Mouse (Mus musculus): ENCODE measurements around the gene Ncln. TPM values are rescaled to one million over a fixed set of nuclear protein-coding genes. Genes with fewer than 3 reads are reported as not detected.
A peak's percentile ranks its signal among the peaks of the same experiment; 100 is the strongest.

The Ncln gene
- polyA plus RNA-seq, 1 experiment from 2014 or later = 40.9 TPM

- no peaks in the 10 kb centered on the region for H3K36me3 ChIP-seq (ENCODE audit: control insufficient read depth, insufficient read depth, low read length)
- WGBS (ENCODE audit: insufficient replicate concordance) = 69% methylated on average over 3 of the region's 3 CpGs
- no peak overlapping the region for H3K9ac ChIP-seq (ENCODE audit: low read depth, low read length)
- no peaks in the 10 kb centered on the region for H3K27me3 ChIP-seq (ENCODE audit: control insufficient read depth, insufficient read depth, low read length)
- H3K9me3 ChIP-seq (replicated peaks; ENCODE audit: control insufficient read depth, low read length) = no peaks in the 10 kb centered on the region
- ATAC-seq (replicated peaks; ENCODE audit: insufficient number of reproducible peaks, low FRiP score, low TSS enrichment) = no peak
- no peak overlapping the region for H3K4me3 ChIP-seq (ENCODE audit: low read depth, low read length)
- H3K4me1 ChIP-seq (ENCODE audit: control insufficient read depth, insufficient read depth, low read length) = peaks cover 30% of the 10 kb centered on the region
- H3K4me2 ChIP-seq = no peak overlapping the region
- no peak overlapping the region for H3K27ac ChIP-seq (ENCODE audit: low read depth, low read length)
These were observed 42.3 kb upstream of the Ncln start for GRCm38 (mm10) chr10:81538321-81539048.

GRCm38 (mm10) chr10:81537429-81537828 lies 41.2 kb upstream of the Ncln start:
- no peaks in the 10 kb centered on the region for H3K27me3 ChIP-seq (ENCODE audit: control insufficient read depth, insufficient read depth, low read length)
- peaks cover 6% of the 10 kb centered on the region; the same call in 1 of the 2 replicates for H3K36me3 ChIP-seq (ENCODE audit: control insufficient read depth, insufficient read depth, low read length)
- no peak overlapping the region for H3K4me2 ChIP-seq
- WGBS (ENCODE audit: insufficient replicate concordance) = 97% methylated on average over 2 of the region's 2 CpGs
- no peaks in the 10 kb centered on the region for H3K9me3 ChIP-seq (replicated peaks; ENCODE audit: control insufficient read depth, low read length)
- H3K27ac ChIP-seq (ENCODE audit: low read depth, low read length) = no peak overlapping the region
- ATAC-seq (replicated peaks; ENCODE audit: insufficient number of reproducible peaks, low FRiP score, low TSS enrichment) = no peak
- H3K9ac ChIP-seq (ENCODE audit: low read depth, low read length) = no peak overlapping the region
- no peak overlapping the region for H3K4me3 ChIP-seq (ENCODE audit: low read depth, low read length)
- peaks cover 24% of the 10 kb centered on the region for H3K4me1 ChIP-seq (ENCODE audit: control insufficient read depth, insufficient read depth, low read length)

- no peak overlapping the region for H3K9ac ChIP-seq (ENCODE audit: low read depth, low read length)
- ATAC-seq (replicated peaks; ENCODE audit: insufficient number of reproducible peaks, low FRiP score, low TSS enrichment) = no peak
- H3K4me1 ChIP-seq (ENCODE audit: control insufficient read depth, insufficient read depth, low read length) = peaks cover 17% of the 10 kb centered on the region
- H3K9me3 ChIP-seq (replicated peaks; ENCODE audit: control insufficient read depth, low read length) = no peaks in the 10 kb centered on the region
- peaks cover 10% of the 10 kb centered on the region for H3K36me3 ChIP-seq (ENCODE audit: control insufficient read depth, insufficient read depth, low read length)
- no peak overlapping the region for H3K4me2 ChIP-seq
- H3K27ac ChIP-seq (ENCODE audit: low read depth, low read length) = no peak overlapping the region
- no peaks in the 10 kb centered on the region for H3K27me3 ChIP-seq (ENCODE audit: control insufficient read depth, insufficient read depth, low read length)
- H3K4me3 ChIP-seq (ENCODE audit: low read depth, low read length) = no peak overlapping the region
- 67% methylated on average over 6 of the region's 6 CpGs for WGBS (ENCODE audit: insufficient replicate concordance)
These were observed 40.5 kb upstream of the Ncln start for GRCm38 (mm10) chr10:81536734-81537133.

- H3K4me3 ChIP-seq (ENCODE audit: low read depth, low read length) = no peak overlapping the region
- ATAC-seq (replicated peaks; ENCODE audit: insufficient number of reproducible peaks, low FRiP score, low TSS enrichment) = no peak
- H3K4me2 ChIP-seq = no peak overlapping the region
- no peaks in the 10 kb centered on the region for H3K9me3 ChIP-seq (replicated peaks; ENCODE audit: control insufficient read depth, low read length)
- H3K4me1 ChIP-seq (ENCODE audit: control insufficient read depth, insufficient read depth, low read length) = peaks cover 11% of the 10 kb centered on the region
- H3K27ac ChIP-seq (ENCODE audit: low read depth, low read length) = no peak overlapping the region
- 60% methylated on average over 16 of the region's 16 CpGs for WGBS (ENCODE audit: insufficient replicate concordance)
- no peak overlapping the region for H3K9ac ChIP-seq (ENCODE audit: low read depth, low read length)
- no peaks in the 10 kb centered on the region for H3K27me3 ChIP-seq (ENCODE audit: control insufficient read depth, insufficient read depth, low read length)
- peaks cover 23% of the 10 kb centered on the region for H3K36me3 ChIP-seq (ENCODE audit: control insufficient read depth, insufficient read depth, low read length)
These were observed 38.6 kb upstream of the Ncln start for GRCm38 (mm10) chr10:81534826-81535225.

- H3K36me3 ChIP-seq (ENCODE audit: control insufficient read depth, insufficient read depth, low read length) = peaks cover 18% of the 10 kb centered on the region
- no peak overlapping the region for H3K9ac ChIP-seq (ENCODE audit: low read depth, low read length)
- H3K4me2 ChIP-seq = no peak overlapping the region
- H3K9me3 ChIP-seq (replicated peaks; ENCODE audit: control insufficient read depth, low read length) = no peaks in the 10 kb centered on the region
- no peak overlapping the region for H3K27ac ChIP-seq (ENCODE audit: low read depth, low read length)
- H3K27me3 ChIP-seq (ENCODE audit: control insufficient read depth, insufficient read depth, low read length) = no peaks in the 10 kb centered on the region
- 14% methylated on average over 14 of the region's 14 CpGs for WGBS (ENCODE audit: insufficient replicate concordance)
- ATAC-seq (replicated peaks; ENCODE audit: insufficient number of reproducible peaks, low FRiP score, low TSS enrichment) = no peak
- H3K4me1 ChIP-seq (ENCODE audit: control insufficient read depth, insufficient read depth, low read length) = peaks cover 13% of the 10 kb centered on the region
- H3K4me3 ChIP-seq (ENCODE audit: low read depth, low read length) = no peak overlapping the region
These were observed 30.6 kb upstream of the Ncln start for GRCm38 (mm10) chr10:81526779-81527178.

GRCm38 (mm10) chr10:81525017-81525694 lies 29.0 kb upstream of the Ncln start:
- H3K4me1 ChIP-seq (ENCODE audit: control insufficient read depth, insufficient read depth, low read length) = peaks cover 13% of the 10 kb centered on the region
- WGBS (ENCODE audit: insufficient replicate concordance) = 33% methylated on average over 12 of the region's 13 CpGs
- ATAC-seq (replicated peaks; ENCODE audit: insufficient number of reproducible peaks, low FRiP score, low TSS enrichment) = no peak
- H3K9ac ChIP-seq (ENCODE audit: low read depth, low read length) = no peak overlapping the region
- no peak overlapping the region; the same call in 1 of the 2 replicates for H3K4me2 ChIP-seq
- H3K9me3 ChIP-seq (replicated peaks; ENCODE audit: control insufficient read depth, low read length) = no peaks in the 10 kb centered on the region
- peaks cover 8% of the 10 kb centered on the region for H3K36me3 ChIP-seq (ENCODE audit: control insufficient read depth, insufficient read depth, low read length)
- no peak overlapping the region for H3K4me3 ChIP-seq (ENCODE audit: low read depth, low read length)
- no peak overlapping the region for H3K27ac ChIP-seq (ENCODE audit: low read depth, low read length)
- H3K27me3 ChIP-seq (ENCODE audit: control insufficient read depth, insufficient read depth, low read length) = no peaks in the 10 kb centered on the region

GRCm38 (mm10) chr10:81524051-81524605 lies 27.9 kb upstream of the Ncln start, which contains the start of gene Gna15:
Gene Gna15 (minus strand): TSS chr10:81524225.
- Histone ChIP-seq H3K9me3 (replicated peaks; ENCODE audit: control insufficient read depth, low read length) (no peaks in the 10 kb centered on the region), H3K9ac (ENCODE audit: low read depth, low read length) (peak within 1 kb of the TSS; percentile 58; the same call in 1 of the 2 replicates), H3K4me1 (ENCODE audit: control insufficient read depth, insufficient read depth, low read length) (peaks cover 13% of the 10 kb centered on the region), H3K4me3 (ENCODE audit: low read depth, low read length) (peak within 1 kb of the TSS; percentile 31), H3K27ac (ENCODE audit: low read depth, low read length) (peak within 1 kb of the TSS; percentile 37), H3K27me3 (ENCODE audit: control insufficient read depth, insufficient read depth, low read length) (no peaks in the 10 kb centered on the region), H3K4me2 (peak within 1 kb of the TSS; percentile 63), H3K36me3 (ENCODE audit: control insufficient read depth, insufficient read depth, low read length) (no peaks in the 10 kb centered on the region)
- WGBS (ENCODE audit: insufficient replicate concordance) = 6% methylated on average over 6 of the region's 9 CpGs
- peak; percentile 41 for ATAC-seq (replicated peaks; ENCODE audit: insufficient number of reproducible peaks, low FRiP score, low TSS enrichment)

GRCm38 (mm10) chr10:81523570-81523969 lies 27.4 kb upstream of the Ncln start:
- peaks cover 13% of the 10 kb centered on the region for H3K4me1 ChIP-seq (ENCODE audit: control insufficient read depth, insufficient read depth, low read length)
- no peaks in the 10 kb centered on the region for H3K36me3 ChIP-seq (ENCODE audit: control insufficient read depth, insufficient read depth, low read length)
- peak overlapping the region; percentile 63 for H3K4me2 ChIP-seq
- WGBS (ENCODE audit: insufficient replicate concordance) = 11% methylated on average over 19 of the region's 19 CpGs
- no peak for ATAC-seq (replicated peaks; ENCODE audit: insufficient number of reproducible peaks, low FRiP score, low TSS enrichment)
- peak overlapping the region; percentile 37 for H3K27ac ChIP-seq (ENCODE audit: low read depth, low read length)
- H3K9ac ChIP-seq (ENCODE audit: low read depth, low read length) = peak overlapping the region; percentile 58; the same call in 1 of the 2 replicates
- H3K4me3 ChIP-seq (ENCODE audit: low read depth, low read length) = peak overlapping the region; percentile 31
- H3K9me3 ChIP-seq (replicated peaks; ENCODE audit: control insufficient read depth, low read length) = no peaks in the 10 kb centered on the region
- no peaks in the 10 kb centered on the region for H3K27me3 ChIP-seq (ENCODE audit: control insufficient read depth, insufficient read depth, low read length)
